Mouse (Mus musculus) cerebellum, adult 9-10 months (tissue): ENCODE measurements around the gene Actc1.
A peak's percentile ranks its signal among the peaks of the same experiment; 100 is the strongest.

ENCODE experiments used
- DNase-seq: peaks from one replicate; pipeline ENCODE4 v3.0.0; 2022

Actc1 gene

GRCm38 (mm10) chr2:114047960-114048611 is 5.3 kb downstream of the Actc1 start:
- DNase-seq, result no peak

GRCm38 (mm10) chr2:114046151-114046664 is 7.1 kb downstream of the Actc1 start:
- DNase-seq, result no peak

GRCm38 (mm10) chr2:114037926-114038325 is 15.4 kb downstream of the Actc1 start:
- no peak for DNase-seq

- DNase-seq, result no peak
Observed at GRCm38 (mm10) chr2:114032259-114032658, 21.1 kb downstream of the Actc1 start.

- no peak for DNase-seq
Observed at GRCm38 (mm10) chr2:114023383-114023782, 30.0 kb downstream of the Actc1 start.

GRCm38 (mm10) chr2:114020210-114020563 is 33.2 kb downstream of the Actc1 start:
- no peak for DNase-seq

GRCm38 (mm10) chr2:114019474-114020209 is 33.7 kb downstream of the Actc1 start:
- DNase-seq, result no peak

- no peak for DNase-seq
Observed at GRCm38 (mm10) chr2:114018136-114018535, 35.2 kb downstream of the Actc1 start.

- no peak for DNase-seq
Observed at GRCm38 (mm10) chr2:114014839-114015238, 38.5 kb downstream of the Actc1 start.

GRCm38 (mm10) chr2:114013846-114014245 is 39.5 kb downstream of the Actc1 start:
- DNase-seq, result peak; percentile 21

GRCm38 (mm10) chr2:114013295-114013771 is 40.0 kb downstream of the Actc1 start, which contains the start of gene Gjd2:
Gjd2 (minus strand) TSS chr2:114013619.
- no peak for DNase-seq

GRCm38 (mm10) chr2:114012749-114013211 is 40.6 kb downstream of the Actc1 start:
- DNase-seq, result peak; percentile 22

GRCm38 (mm10) chr2:114011838-114012237 is 41.5 kb downstream of the Actc1 start:
- DNase-seq, result no peak

- no peak for DNase-seq
Observed at GRCm38 (mm10) chr2:114008321-114008720, 45.0 kb downstream of the Actc1 start.

- DNase-seq, result no peak
Observed at GRCm38 (mm10) chr2:113997484-113997883, 55.9 kb downstream of the Actc1 start.
